Mouse (Mus musculus) hindbrain, embryonic 14.5 days (tissue): ENCODE results near the gene Ddn. TPM values are rescaled to one million over a fixed set of nuclear protein-coding genes. Genes with fewer than 3 reads are reported as not detected.

ENCODE experiments used
- ATAC-seq: fragments of 200-750 bp; cut with Nextera tagmentation; 2 replicates; pipeline ENCODE4 v1.8.0; 2017; ENCODE audit warnings: moderate number of reproducible peaks, mild to moderate bottlenecking, moderate TSS enrichment, moderate library complexity; ENCODE audit not compliant: low FRiP score
- DNase-seq: peaks from one replicate; pipeline ENCODE4 v3.0.0-alpha.2; 2015; ENCODE audit warnings: low spot score
- H3K27ac ChIP-seq: fragments of 300-500 bp; sonication (generic); 2 replicates; pipeline ENCODE4 v1.5.1; 2014; ENCODE audit warnings: mild to moderate bottlenecking, moderate library complexity
- H3K27me3 ChIP-seq: fragments of 300-500 bp; sonication (generic); 2 replicates; pipeline ENCODE4 v1.6.1; 2014; ENCODE audit warnings: mild to moderate bottlenecking, low read length, mixed read lengths; ENCODE audit not compliant: control insufficient read depth, insufficient read depth
- H3K36me3 ChIP-seq: fragments of 300-500 bp; sonication (generic); replicated peaks from 2 replicates; pipeline ENCODE4 v1.6.1; 2014; ENCODE audit not compliant: control insufficient read depth, insufficient read depth
- H3K4me1 ChIP-seq: fragments of 300-500 bp; sonication (generic); replicated peaks from 2 replicates; pipeline ENCODE4 v1.6.1; 2014; ENCODE audit warnings: antibody characterized with exemption, low read length, mixed read lengths; ENCODE audit not compliant: control insufficient read depth, insufficient read depth
- H3K4me2 ChIP-seq: fragments of 300-500 bp; sonication (generic); replicated peaks from 2 replicates; pipeline ENCODE4 v1.6.1; 2014; ENCODE audit warnings: mild to moderate bottlenecking, moderate library complexity
- H3K4me3 ChIP-seq: fragments of 300-500 bp; sonication (generic); replicated peaks from 2 replicates; pipeline ENCODE4 v1.5.1; 2014; ENCODE audit warnings: mild to moderate bottlenecking, low read length
- H3K9ac ChIP-seq: fragments of 300-500 bp; sonication (generic); 2 replicates; pipeline ENCODE4 v1.6.1; 2014
- H3K9me3 ChIP-seq: fragments of 300-500 bp; sonication (generic); 2 replicates; pipeline ENCODE4 v1.6.1; 2016; ENCODE audit warnings: low read length; ENCODE audit not compliant: control insufficient read depth
- WGBS: fragments of 180-500 bp; shearing (Covaris S2); extraction: QIAGEN DNeasy Blood & Tissue Kit; methylation state at CpG from one replicate; pipeline ENCODE4 v1.1.7; 2014; 5-methylcytosine and 5-hydroxymethylcytosine counted together
- polyA plus RNA-seq: library from polyadenylated mRNA; unstranded; fragments of >200 nt; fragmentation: Nextera tagmentation; extraction: Ambion mirVana; gene quantifications from 2 replicates; pipeline ENCODE4 v1.2.1, GENCODE M21; 2014

The Ddn gene
- polyA plus RNA-seq, 1 experiment from 2014 or later = 0.64 TPM

DNA sequence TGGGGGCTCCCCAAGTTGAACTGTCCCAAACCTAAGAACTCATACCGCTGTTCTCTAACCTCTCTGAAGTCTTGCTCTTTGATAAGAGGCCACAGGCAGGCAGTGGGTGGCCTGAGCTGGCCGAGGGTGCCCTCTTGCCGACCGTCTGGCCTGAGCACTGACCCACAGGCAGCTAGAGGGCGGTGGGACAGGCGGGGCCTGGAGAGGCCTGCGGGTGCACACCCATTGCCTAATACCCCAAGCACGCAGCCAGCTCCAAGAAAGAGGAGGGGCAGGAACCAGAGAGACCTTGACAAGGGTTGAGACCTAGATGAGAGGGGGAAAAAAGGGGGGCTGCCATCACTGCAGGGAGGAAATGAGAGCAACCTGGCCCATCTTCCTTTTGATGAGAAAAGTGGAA lies 29.2 kb downstream of the Ddn start:
- H3K27me3 ChIP-seq = peaks cover 80% of the 10 kb centered on the region
- no peak overlapping the region for H3K27ac ChIP-seq
- DNase-seq = no peak
- H3K4me3 ChIP-seq = no peak overlapping the region
- no peak for ATAC-seq
- no peak overlapping the region for H3K9ac ChIP-seq
- no peak overlapping the region for H3K4me2 ChIP-seq
- WGBS = 4% methylated on average over 8 of the region's 8 CpGs
- H3K4me1 ChIP-seq = peaks cover 24% of the 10 kb centered on the region
- no peaks in the 10 kb centered on the region for H3K9me3 ChIP-seq
- H3K36me3 ChIP-seq = no peaks in the 10 kb centered on the region

DNA sequence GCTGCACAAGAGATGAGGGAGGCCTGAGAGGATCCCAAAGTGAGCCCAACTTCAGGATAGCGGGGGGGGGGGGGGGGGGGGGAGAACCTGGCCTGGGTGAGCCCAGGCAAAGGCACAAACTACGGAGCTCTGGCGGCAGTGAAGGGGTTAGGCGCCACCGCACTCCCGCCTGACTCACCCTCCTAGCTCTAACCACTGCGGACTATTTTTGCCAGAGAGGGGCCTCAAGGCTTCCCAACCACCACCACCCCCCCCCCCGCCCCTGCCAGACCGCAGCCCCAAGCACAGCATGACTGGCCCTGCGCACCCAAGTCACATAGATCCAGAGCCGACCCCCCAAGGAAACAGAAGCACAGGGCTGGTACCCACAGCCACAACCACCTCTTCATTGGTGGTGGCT lies 30.5 kb downstream of the Ddn start:
- DNase-seq = no peak
- H3K36me3 ChIP-seq = no peaks in the 10 kb centered on the region
- WGBS = 6% methylated on average over 9 of the region's 11 CpGs

DNA sequence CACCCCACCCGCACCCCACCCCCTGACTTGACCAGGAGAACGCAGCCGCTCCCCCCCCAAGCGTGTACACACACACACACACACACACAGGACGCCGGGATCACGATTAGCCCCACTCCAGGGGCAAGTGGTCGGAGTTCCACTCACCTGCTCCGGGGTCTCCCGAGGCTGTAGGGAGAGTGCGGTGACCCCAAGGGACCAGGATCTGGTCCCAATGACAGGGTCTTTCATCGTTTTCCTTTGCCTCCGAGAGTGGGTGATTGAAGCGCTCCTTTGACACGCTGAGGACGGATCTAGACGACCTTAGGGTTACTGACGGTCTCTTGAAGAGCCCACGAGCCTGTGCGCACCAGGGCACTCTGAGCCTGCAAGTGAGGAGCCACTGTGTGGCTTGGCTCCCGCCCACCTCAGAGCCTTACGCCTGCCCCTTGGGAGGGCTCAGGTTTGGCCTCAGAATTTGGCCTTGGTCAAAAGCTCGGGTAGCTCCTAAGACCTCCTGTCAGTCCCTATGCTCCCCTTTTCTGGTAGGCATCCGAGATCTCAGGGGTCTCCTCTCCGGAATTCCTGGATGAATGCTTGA lies 31.0 kb downstream of the Ddn start:
- DNase-seq (no peak), ATAC-seq (no peak)
- H3K27ac ChIP-seq = no peak overlapping the region
- H3K4me2 ChIP-seq = peak overlapping the region; percentile 45
- H3K9me3 ChIP-seq = no peaks in the 10 kb centered on the region
- 2% methylated on average over 23 of the region's 25 CpGs for WGBS
- H3K36me3 ChIP-seq = no peaks in the 10 kb centered on the region
- H3K4me1 ChIP-seq = peaks cover 24% of the 10 kb centered on the region
- no peak overlapping the region for H3K9ac ChIP-seq
- peaks cover 97% of the 10 kb centered on the region for H3K27me3 ChIP-seq
- H3K4me3 ChIP-seq = peak overlapping the region; percentile 20

More for the DNA sequence above, 30.5 kb downstream of the Ddn start:
- ATAC-seq = no peak
- Histone ChIP-seq H3K9me3 (no peaks in the 10 kb centered on the region), H3K4me1 (peaks cover 24% of the 10 kb centered on the region), H3K27ac (no peak overlapping the region), H3K27me3 (peaks cover 93% of the 10 kb centered on the region), H3K4me3 (no peak overlapping the region), H3K9ac (no peak overlapping the region), H3K4me2 (no peak overlapping the region)

DNA sequence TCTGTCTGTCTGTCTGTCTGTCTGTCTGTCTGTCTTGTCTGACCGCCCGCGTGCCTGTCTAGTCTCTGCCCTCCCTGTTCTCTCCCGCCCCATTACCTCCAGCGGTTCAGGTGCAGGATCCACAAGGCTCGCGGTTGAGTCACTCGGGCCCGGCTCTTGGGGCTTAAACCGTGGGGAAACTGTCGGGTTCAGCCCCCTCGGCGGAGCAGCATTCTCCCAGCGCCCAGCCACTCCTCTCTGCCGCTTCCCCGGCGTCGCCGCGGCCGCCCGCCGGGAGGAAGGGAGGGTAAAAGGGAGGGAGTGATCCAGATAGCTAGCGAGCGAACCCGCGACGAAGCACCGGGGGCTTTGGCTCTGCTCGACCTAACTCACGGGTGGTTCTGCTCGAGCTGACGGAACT lies 31.5 kb downstream of the Ddn start, which contains the start of gene Wnt10b:
Wnt10b (minus strand) TSS at position 389 of the 400 bp plus-strand sequence.
- Histone ChIP-seq H3K27me3 (peaks cover 98% of the 10 kb centered on the region), H3K4me2 (peak within 1 kb of the TSS; percentile 45), H3K27ac (no peak within 1 kb of the TSS), H3K4me1 (peaks cover 25% of the 10 kb centered on the region), H3K4me3 (peak within 1 kb of the TSS; percentile 20), H3K9me3 (no peaks in the 10 kb centered on the region), H3K9ac (no peak within 1 kb of the TSS), H3K36me3 (no peaks in the 10 kb centered on the region)
- DNase-seq = no peak
- WGBS = 2% methylated on average over 21 of the region's 33 CpGs
- ATAC-seq = no peak

DNA sequence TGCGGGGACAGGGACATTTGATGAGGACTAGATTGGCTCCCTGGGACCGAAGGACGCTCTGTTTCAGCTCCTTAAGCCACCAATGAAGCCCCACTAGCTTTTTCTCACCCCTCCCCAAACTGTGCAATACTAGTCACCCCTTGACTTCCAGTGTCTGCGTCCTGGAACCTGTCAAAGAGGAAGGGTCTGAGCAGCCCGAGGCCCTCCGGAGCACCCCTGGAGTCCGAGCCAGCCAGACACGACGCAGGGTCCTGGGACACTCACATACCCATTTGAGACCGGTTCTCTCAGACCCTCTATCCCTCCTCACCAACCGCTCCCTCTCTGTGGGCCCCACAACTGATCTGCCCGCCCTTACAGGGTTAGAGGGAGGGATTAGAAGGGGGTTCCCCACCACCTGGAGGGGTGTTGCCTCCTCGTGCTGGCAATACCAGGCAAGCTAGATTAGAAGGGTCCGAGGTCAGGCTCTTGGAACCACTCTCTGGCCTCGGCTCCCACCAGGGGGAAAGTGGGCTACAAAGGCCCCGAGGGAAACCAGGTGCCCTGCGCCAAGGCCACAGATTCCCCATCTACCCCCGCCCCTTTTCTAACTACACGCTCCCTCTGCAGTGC lies 32.2 kb downstream of the Ddn start:
- Histone ChIP-seq H3K4me1 (peaks cover 30% of the 10 kb centered on the region), H3K9me3 (no peaks in the 10 kb centered on the region), H3K9ac (no peak overlapping the region), H3K36me3 (no peaks in the 10 kb centered on the region), H3K4me3 (no peak overlapping the region), H3K27ac (no peak overlapping the region), H3K4me2 (no peak overlapping the region), H3K27me3 (peaks cover 100% of the 10 kb centered on the region)
- 2% methylated on average over 18 of the region's 19 CpGs for WGBS
- DNase-seq (no peak), ATAC-seq (no peak)

DNA sequence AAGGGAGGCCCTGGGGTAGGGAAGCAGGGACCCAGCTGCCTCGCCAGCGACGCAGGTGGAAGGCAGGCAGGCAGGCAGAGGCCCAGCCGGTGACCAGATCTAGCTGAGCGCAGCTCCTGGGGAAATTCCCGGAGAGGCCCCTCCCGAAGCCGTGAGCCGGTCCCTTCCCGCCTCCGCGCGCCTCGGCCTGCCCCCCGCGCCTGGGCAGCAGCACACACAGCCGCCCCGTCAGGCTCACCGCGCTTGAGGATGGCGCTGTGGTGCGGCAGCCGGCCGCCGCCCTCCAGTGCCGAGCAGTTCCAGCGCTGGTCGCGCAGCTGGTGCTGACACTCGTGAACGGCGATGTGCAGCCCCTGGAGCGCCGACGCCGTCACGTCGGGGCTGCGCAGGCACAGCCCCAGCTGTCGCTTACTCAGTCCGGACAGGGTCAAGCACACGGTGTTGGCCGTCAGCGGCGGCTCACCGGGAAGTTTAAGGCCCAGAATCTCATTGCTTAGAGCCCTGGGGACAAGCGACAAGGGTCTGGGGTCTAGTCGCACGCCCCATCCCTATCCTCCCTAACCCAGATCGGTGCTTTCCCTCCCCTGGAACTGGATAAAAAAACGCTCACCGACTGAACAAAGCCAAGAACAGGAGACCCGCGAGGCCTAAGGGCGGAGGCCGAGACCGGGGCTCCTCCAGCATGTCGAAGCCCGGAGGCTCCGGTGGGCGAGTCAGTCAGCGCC lies 32.8 kb downstream of the Ddn start:
- Histone ChIP-seq H3K9ac (no peak overlapping the region), H3K4me2 (peak overlapping the region; percentile 38), H3K4me1 (peaks cover 30% of the 10 kb centered on the region), H3K27me3 (peaks cover 100% of the 10 kb centered on the region), H3K4me3 (peak overlapping the region; percentile 16), H3K9me3 (no peaks in the 10 kb centered on the region), H3K27ac (no peak overlapping the region), H3K36me3 (no peaks in the 10 kb centered on the region)
- 1% methylated on average over 62 of the region's 62 CpGs for WGBS
- ATAC-seq (no peak; the same call in 1 of the 2 replicates), DNase-seq (no peak)

DNA sequence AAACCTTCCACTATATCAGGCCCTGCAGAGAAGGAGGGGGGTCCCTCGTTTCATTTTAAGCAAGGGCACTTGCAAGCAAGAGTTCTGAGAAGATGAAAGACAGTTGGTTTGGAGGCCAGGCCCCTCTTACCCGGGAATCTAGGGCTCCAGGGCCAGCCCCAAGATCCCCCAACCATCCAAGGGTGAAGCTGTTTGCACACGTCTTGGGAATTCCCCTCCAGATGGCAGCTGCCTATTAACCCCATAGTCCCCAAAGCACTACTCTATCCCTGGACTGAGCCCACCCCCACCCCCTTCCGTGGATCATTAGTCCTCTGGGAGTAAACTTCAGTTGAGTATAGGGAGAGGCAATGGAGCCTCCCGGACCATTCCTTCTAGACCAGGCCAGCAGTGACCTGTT lies 33.8 kb downstream of the Ddn start:
- no peak for DNase-seq
- no peaks in the 10 kb centered on the region for H3K36me3 ChIP-seq
- H3K4me1 ChIP-seq = peaks cover 30% of the 10 kb centered on the region
- H3K9me3 ChIP-seq = no peaks in the 10 kb centered on the region
- no peak overlapping the region for H3K9ac ChIP-seq
- H3K4me2 ChIP-seq = no peak overlapping the region
- H3K27ac ChIP-seq = no peak overlapping the region
- under 1% methylated on average over 5 of the region's 5 CpGs for WGBS
- peaks cover 100% of the 10 kb centered on the region for H3K27me3 ChIP-seq
- H3K4me3 ChIP-seq = no peak overlapping the region
- no peak for ATAC-seq

DNA sequence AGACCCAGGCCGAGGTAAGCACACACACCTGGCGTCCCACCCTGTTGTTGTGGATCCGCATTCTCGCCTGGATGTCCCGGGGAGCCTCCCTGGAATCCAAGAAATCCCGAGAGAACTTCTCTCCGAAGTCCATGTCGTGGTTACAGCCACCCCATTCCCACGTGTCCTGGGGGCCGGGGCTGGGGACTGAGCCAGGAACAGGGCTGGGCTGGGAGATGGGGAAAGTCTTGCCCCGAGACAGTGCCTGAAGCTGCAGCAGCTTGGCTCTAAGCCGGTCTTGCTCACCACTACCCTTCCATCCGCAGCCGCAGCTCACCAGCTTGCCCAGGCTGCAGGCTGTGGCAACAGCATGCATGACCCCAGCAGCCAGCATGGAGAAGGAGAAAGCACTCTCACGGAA lies 35.2 kb downstream of the Ddn start:
- WGBS = 4% methylated on average over 15 of the region's 15 CpGs
- Histone ChIP-seq H3K27me3 (peaks cover 99% of the 10 kb centered on the region), H3K4me3 (no peak overlapping the region), H3K4me2 (no peak overlapping the region), H3K9ac (no peak overlapping the region), H3K9me3 (no peaks in the 10 kb centered on the region), H3K4me1 (peaks cover 30% of the 10 kb centered on the region), H3K27ac (no peak overlapping the region), H3K36me3 (no peaks in the 10 kb centered on the region)
- ATAC-seq = no peak
- DNase-seq = no peak

DNA sequence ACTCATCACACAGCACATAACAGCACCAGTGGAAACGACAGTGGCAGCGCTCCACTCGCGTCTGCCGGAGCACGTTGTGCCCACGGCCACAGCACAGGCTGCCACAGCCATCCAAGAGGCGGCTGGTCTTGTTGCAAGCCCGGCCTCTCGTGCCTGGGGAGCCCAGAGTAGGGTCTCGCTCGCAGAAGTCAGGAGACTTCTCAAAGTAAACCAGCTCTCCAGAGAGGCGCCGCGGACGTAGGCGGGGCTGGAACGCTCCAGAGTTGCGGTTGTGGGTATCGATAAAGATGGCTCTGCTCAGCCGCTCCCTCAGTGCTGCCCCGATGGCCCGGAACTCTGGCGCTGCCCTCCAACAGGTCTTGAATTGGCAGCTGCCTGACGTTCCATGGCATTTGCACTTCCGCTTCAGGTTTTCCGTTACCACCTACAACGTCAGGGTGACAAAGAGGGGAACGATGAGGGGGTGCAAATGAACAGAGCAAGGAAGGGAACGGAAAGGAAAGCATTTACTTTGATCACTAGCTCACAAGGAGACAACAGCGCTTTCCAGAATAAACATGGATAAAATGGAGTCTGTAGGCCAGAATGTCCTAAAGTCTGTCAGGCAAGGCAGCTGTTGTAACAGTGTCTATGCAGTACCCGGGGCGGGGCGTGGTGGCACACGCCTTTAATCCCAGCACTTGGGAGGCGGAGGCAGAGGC lies 36.6 kb downstream of the Ddn start:
- Histone ChIP-seq H3K9ac (peak overlapping the region; percentile 1; the same call in 1 of the 2 replicates), H3K27me3 (peaks cover 99% of the 10 kb centered on the region), H3K4me2 (peak overlapping the region; percentile 41), H3K36me3 (no peaks in the 10 kb centered on the region), H3K9me3 (no peaks in the 10 kb centered on the region), H3K27ac (no peak overlapping the region), H3K4me3 (peak overlapping the region; percentile 12), H3K4me1 (peaks cover 19% of the 10 kb centered on the region)
- DNase-seq = no peak
- ATAC-seq = no peak
- 2% methylated on average over 36 of the region's 36 CpGs for WGBS
